Mouse (Mus musculus) stomach, embryonic 14.5 days (tissue): Measurements from ENCODE around the gene Efcab11. TPM values are rescaled to one million over a fixed set of nuclear protein-coding genes. Genes with fewer than 3 reads are reported as not detected.

Source experiments
- ATAC-seq: fragments of 200-750 bp; cut with Nextera tagmentation; 2 replicates; pipeline ENCODE4 v1.8.0; 2017; ENCODE audit warnings: low read depth, moderate TSS enrichment; ENCODE audit not compliant: insufficient number of reproducible peaks, insufficient read depth, low FRiP score
- H3K27ac ChIP-seq: fragments of 300-500 bp; sonication (generic); 2 replicates; pipeline ENCODE4 v1.5.1; 2014; ENCODE audit warnings: mild to moderate bottlenecking, low read length, moderate library complexity, mixed read lengths
- H3K27me3 ChIP-seq: fragments of 300-500 bp; sonication (generic); 2 replicates; pipeline ENCODE4 v1.6.1; 2014; ENCODE audit warnings: low read length, control low read depth, mixed read lengths; ENCODE audit not compliant: control insufficient read depth, insufficient read depth
- H3K36me3 ChIP-seq: fragments of 300-500 bp; sonication (generic); 2 replicates; pipeline ENCODE4 v1.6.1; 2014; ENCODE audit warnings: mild to moderate bottlenecking, control low read depth, low read length, moderate library complexity, mixed read lengths; ENCODE audit not compliant: control insufficient read depth, insufficient read depth
- H3K4me1 ChIP-seq: fragments of 300-500 bp; sonication (generic); 2 replicates; pipeline ENCODE4 v1.6.1; 2014; ENCODE audit warnings: low read length, control low read depth, mixed read lengths; ENCODE audit not compliant: control insufficient read depth, insufficient read depth
- H3K4me2 ChIP-seq: fragments of 300-500 bp; sonication (generic); replicated peaks from 2 replicates; pipeline ENCODE4 v1.6.1; 2014; ENCODE audit warnings: low read depth, low read length, control low read depth
- H3K4me3 ChIP-seq: fragments of 300-500 bp; sonication (generic); 2 replicates; pipeline ENCODE4 v1.5.1; 2014; ENCODE audit warnings: low read depth, low read length, control low read depth
- H3K9ac ChIP-seq: fragments of 300-500 bp; sonication (generic); replicated peaks from 2 replicates; pipeline ENCODE4 v1.6.1; 2014; ENCODE audit warnings: low read depth, mild to moderate bottlenecking, control low read depth, low read length, moderate library complexity, mixed read lengths
- H3K9me3 ChIP-seq: fragments of 300-500 bp; sonication (generic); 2 replicates; pipeline ENCODE4 v1.6.1; 2016; ENCODE audit warnings: low read depth, low read length, control low read depth; ENCODE audit not compliant: control insufficient read depth
- WGBS: fragments of 180-500 bp; shearing (Covaris S2); extraction: QIAGEN DNeasy Blood & Tissue Kit; methylation state at CpG from one replicate; pipeline ENCODE4 v1.1.7; 2014; 5-methylcytosine and 5-hydroxymethylcytosine counted together
- polyA plus RNA-seq: library from polyadenylated mRNA; unstranded; fragments of >200 nt; fragmentation: Nextera tagmentation; extraction: Ambion mirVana; gene quantifications from 2 replicates; pipeline ENCODE4 v1.2.1, GENCODE M21; 2014

Gene Efcab11
- polyA plus RNA-seq, 1 experiment from 2014 or later, result 14.7 TPM

DNA sequence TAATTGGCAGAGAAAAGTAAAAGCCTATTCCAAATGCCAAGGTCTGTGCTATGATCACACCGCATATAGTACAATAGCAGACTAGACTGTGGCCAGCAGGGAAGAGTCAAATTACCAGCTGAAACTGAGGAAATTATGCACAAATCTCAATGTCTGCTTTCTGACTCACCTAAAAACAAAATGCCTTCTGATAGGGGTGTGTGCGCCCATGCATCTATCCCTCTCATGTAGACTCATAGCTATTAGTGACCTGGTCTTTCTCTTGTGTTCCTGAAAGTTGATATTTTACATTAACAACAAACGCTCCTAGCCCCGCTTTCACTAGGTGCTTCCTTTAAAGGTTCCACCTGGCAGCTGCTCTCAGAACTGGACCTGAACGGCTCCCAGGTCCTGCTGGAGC, 102.5 kb downstream of the Efcab11 start:
- H3K9ac ChIP-seq, result no peak overlapping the region
- H3K4me1 ChIP-seq, result 0 out of 2 replicates have a peak, but pooled peaks cover under 1% of the 10 kb centered on the region
- 71% methylated on average over 5 of the region's 5 CpGs for WGBS
- no peak overlapping the region for H3K4me2 ChIP-seq
- no peaks in the 10 kb centered on the region for H3K27me3 ChIP-seq
- no peak overlapping the region for H3K27ac ChIP-seq
- H3K9me3 ChIP-seq, result no peaks in the 10 kb centered on the region
- no peak overlapping the region for H3K4me3 ChIP-seq
- no peak for ATAC-seq
- H3K36me3 ChIP-seq, result no peaks in the 10 kb centered on the region

DNA sequence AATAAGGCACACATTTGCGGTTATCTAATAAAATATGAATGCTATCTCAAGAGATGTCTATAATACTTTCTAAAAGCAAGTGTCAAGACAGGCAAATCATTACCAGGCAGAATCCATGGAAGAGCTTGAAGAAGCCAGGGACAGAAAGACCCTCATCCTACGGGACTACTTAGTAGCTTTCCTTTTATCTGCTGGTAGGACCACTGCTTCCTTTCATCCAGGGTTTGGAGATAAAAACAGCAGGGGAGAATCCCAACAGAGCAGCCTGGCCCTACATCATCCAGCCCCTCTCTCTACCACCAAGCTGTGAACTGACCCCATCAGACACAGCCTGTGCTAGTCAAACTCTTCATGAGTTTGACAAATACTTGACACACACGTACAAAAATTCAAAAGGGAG, 103.8 kb downstream of the Efcab11 start:
- Histone ChIP-seq H3K36me3 (no peaks in the 10 kb centered on the region), H3K9ac (no peak overlapping the region), H3K9me3 (no peaks in the 10 kb centered on the region), H3K4me2 (no peak overlapping the region), H3K27ac (no peak overlapping the region), H3K27me3 (no peaks in the 10 kb centered on the region), H3K4me3 (no peak overlapping the region), H3K4me1 (0 out of 2 replicates have a peak, but pooled peaks cover 6% of the 10 kb centered on the region)
- 81% methylated on average over 3 of the region's 3 CpGs for WGBS
- ATAC-seq, result no peak

DNA sequence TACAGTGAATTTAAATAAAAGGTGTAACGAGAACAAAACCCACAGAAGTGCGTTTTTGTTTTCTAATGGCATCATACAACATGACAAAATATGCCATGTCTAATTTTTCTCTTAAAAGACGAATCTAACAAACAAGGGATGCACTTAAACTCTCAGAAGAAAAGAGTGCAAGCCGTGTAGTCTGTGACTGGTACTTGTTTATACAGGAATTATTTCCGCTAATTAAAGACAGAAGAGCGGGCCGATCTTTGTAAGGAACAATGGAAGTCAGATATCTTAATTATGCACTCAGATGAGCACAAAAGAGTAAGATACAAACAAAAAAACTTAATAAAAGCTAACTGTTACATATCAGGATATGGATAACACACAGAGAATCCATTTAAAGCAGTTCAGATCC, 104.3 kb downstream of the Efcab11 start:
- WGBS, result 87% methylated on average over 7 of the region's 7 CpGs
- no peak overlapping the region for H3K4me3 ChIP-seq
- no peak for ATAC-seq
- H3K36me3 ChIP-seq, result no peaks in the 10 kb centered on the region
- H3K27me3 ChIP-seq, result no peaks in the 10 kb centered on the region
- no peak overlapping the region for H3K9ac ChIP-seq
- H3K27ac ChIP-seq, result no peak overlapping the region
- H3K4me2 ChIP-seq, result no peak overlapping the region
- 0 out of 2 replicates have a peak, but pooled peaks cover 6% of the 10 kb centered on the region for H3K4me1 ChIP-seq
- no peaks in the 10 kb centered on the region for H3K9me3 ChIP-seq

DNA sequence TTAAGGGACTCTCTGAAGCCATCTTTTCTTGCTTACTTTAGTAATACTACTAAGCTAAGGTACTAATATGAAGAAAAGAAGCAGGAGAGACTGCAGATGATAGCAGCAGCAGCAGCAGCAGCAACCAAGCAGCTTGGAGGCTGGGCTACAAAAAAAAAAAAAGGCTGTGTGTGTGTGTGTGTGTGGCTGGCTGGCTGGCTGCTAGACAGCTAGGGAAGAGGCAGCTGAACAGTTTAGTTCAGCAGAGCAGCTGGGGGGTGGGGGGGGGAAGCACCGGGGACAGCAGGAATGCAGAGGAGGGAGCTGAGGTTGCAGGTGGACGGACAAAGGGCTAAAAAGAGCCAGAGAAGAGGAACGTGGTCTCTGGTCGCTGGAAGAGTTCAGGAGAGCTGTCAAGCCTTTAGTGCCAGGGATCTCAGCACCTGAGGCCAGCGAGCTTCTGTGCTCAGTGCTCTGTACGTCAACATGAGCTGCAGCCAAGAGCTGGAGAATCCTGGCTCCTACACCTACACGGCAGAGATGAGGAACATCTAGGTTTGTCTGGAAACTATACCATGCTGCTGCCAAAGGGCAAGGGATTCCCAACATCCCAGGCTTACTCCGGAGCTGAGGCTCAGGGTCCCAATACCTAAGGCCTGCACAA, 107.6 kb downstream of the Efcab11 start:
- ATAC-seq, result no peak
- 0 out of 2 replicates have a peak, but pooled peaks cover 6% of the 10 kb centered on the region for H3K4me1 ChIP-seq
- H3K9ac ChIP-seq, result no peak overlapping the region
- H3K4me3 ChIP-seq, result no peak overlapping the region
- no peaks in the 10 kb centered on the region for H3K36me3 ChIP-seq
- H3K27me3 ChIP-seq, result no peaks in the 10 kb centered on the region
- no peaks in the 10 kb centered on the region for H3K9me3 ChIP-seq
- 54% methylated on average over 8 of the region's 8 CpGs for WGBS
- H3K4me2 ChIP-seq, result no peak overlapping the region
- no peak overlapping the region for H3K27ac ChIP-seq

DNA sequence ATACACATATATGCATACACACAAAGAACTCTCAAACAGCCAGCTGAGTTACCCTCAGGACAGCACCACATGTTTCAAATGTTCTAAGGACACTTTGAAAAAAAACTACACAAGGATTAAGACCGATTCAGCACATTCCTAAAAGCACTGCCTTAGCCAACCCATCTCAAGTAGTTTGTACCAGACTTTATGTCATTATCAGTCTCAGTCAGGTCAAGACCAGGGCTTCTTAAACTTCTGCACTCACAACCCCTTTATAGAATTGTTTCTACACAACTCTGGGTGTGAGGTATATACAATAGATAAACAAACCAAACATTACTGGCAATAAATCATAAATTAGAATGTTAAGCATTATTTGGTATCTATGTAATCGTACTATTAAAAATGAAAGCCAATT, 109.4 kb downstream of the Efcab11 start:
- Histone ChIP-seq H3K4me3 (no peak overlapping the region), H3K27ac (no peak overlapping the region), H3K9me3 (no peaks in the 10 kb centered on the region), H3K36me3 (no peaks in the 10 kb centered on the region), H3K9ac (no peak overlapping the region), H3K27me3 (no peaks in the 10 kb centered on the region), H3K4me1 (0 out of 2 replicates have a peak, but pooled peaks cover 6% of the 10 kb centered on the region), H3K4me2 (no peak overlapping the region)
- ATAC-seq, result no peak
- WGBS, result 56% methylated on average over 2 of the region's 2 CpGs

DNA sequence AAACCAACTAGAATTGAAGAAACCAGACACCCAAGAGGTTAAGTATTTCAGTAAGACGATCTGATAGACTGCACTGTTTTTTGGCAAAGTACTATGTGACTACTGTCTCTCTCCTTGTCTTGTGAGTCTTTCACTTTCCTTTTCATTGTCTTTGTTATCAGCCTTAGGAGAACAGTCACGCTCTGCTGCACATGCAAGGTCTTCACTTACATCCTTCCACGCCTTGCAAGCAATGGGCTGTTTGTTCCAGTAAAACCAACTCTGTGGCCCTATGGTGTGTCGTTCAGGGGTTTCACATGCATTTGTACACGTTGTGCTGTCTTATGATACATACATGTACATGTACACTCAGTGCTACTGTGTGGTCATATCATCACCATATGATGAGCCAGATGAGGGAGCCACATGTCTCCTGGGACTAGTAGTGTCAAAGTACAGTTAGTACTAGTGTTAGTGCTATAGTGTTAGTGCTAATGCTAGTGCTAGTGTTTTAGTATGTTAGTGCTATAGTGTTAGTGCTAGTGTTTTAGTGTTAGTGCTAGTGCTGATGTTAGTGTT, 110.5 kb downstream of the Efcab11 start:
- no peak for ATAC-seq
- no peak overlapping the region for H3K4me3 ChIP-seq
- 85% methylated on average over 5 of the region's 5 CpGs for WGBS
- 0 out of 2 replicates have a peak, but pooled peaks cover 6% of the 10 kb centered on the region for H3K4me1 ChIP-seq
- no peaks in the 10 kb centered on the region for H3K27me3 ChIP-seq
- H3K4me2 ChIP-seq, result no peak overlapping the region
- no peaks in the 10 kb centered on the region for H3K9me3 ChIP-seq
- H3K9ac ChIP-seq, result no peak overlapping the region
- no peaks in the 10 kb centered on the region for H3K36me3 ChIP-seq
- no peak overlapping the region for H3K27ac ChIP-seq

DNA sequence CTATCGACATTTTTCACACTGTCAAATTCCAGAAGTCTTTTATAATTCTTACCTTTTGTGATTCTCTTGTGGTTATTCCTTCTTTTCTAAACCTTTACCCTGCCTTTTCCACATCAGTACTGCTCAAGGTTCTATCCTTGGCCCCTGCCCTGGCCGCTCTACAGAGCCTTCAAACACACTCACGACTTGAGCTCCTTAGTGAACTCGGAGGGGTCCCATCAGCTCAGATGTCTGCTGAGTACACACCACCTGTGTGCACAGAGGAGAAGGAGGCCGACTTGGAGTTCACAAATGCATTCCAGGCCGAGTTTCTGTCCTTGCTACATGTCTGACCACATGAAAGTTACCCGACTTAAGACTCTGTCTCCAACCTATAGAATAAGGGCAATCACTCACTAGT, 113.2 kb downstream of the Efcab11 start:
- Histone ChIP-seq H3K4me1 (no peaks in the 10 kb centered on the region), H3K9me3 (no peaks in the 10 kb centered on the region), H3K27ac (no peak overlapping the region), H3K4me3 (no peak overlapping the region), H3K36me3 (no peaks in the 10 kb centered on the region), H3K4me2 (no peak overlapping the region), H3K27me3 (no peaks in the 10 kb centered on the region), H3K9ac (no peak overlapping the region)
- WGBS, result 70% methylated on average over 7 of the region's 7 CpGs
- no peak for ATAC-seq

DNA sequence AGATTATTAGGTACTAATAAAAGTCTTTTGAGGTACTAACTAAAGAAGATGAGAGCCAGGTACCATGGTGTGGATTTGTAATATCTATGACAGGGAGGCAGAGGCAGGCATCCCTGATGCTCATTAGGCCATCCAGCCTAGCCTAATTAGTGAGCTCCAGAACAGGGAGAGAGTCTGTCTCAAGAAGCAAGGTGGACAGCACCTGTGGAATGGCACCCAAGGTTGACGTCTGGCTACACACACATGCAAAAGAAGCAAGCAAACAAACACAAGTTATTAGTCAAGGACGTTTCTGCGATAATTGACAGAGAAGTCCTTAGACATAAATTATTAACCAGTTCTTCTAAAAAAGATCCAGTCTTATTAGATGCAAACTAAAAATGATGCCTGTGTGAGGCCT, 114.6 kb downstream of the Efcab11 start:
- no peaks in the 10 kb centered on the region for H3K9me3 ChIP-seq
- WGBS, result 81% methylated on average over 3 of the region's 3 CpGs

DNA sequence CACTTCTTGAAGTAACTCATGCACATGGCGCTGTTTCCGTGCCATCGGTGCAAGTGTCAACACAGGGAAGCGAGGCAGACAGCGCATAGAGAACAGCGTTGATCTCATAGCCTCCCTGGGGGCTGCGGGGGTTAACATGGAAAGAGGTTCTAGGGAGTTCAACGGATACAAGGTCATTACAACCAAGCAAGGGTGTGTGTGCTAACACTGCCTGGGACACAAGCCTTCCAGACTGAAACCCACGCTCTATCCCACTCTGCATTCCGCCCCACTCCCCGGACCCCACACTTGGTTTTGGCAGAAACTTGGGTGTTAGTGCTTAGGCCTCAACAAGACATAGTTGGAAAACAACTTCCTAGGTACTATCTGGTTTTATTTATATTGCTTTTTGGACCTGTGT, 116.5 kb downstream of the Efcab11 start:
- 86% methylated on average over 11 of the region's 11 CpGs for WGBS
- ATAC-seq, result no peak

More for the DNA sequence above, 114.6 kb downstream of the Efcab11 start:
- no peak overlapping the region for H3K4me2 ChIP-seq
- H3K27me3 ChIP-seq, result no peaks in the 10 kb centered on the region
- H3K27ac ChIP-seq, result no peak overlapping the region
- H3K9ac ChIP-seq, result no peak overlapping the region
- no peaks in the 10 kb centered on the region for H3K36me3 ChIP-seq
- no peak overlapping the region for H3K4me3 ChIP-seq
- no peaks in the 10 kb centered on the region for H3K4me1 ChIP-seq
- no peak for ATAC-seq

More for the DNA sequence above, 116.5 kb downstream of the Efcab11 start:
- Histone ChIP-seq H3K9me3 (no peaks in the 10 kb centered on the region), H3K36me3 (no peaks in the 10 kb centered on the region), H3K4me1 (no peaks in the 10 kb centered on the region), H3K27ac (no peak overlapping the region), H3K27me3 (no peaks in the 10 kb centered on the region), H3K9ac (no peak overlapping the region), H3K4me2 (no peak overlapping the region), H3K4me3 (no peak overlapping the region)
